In the genomic region with DNA sequence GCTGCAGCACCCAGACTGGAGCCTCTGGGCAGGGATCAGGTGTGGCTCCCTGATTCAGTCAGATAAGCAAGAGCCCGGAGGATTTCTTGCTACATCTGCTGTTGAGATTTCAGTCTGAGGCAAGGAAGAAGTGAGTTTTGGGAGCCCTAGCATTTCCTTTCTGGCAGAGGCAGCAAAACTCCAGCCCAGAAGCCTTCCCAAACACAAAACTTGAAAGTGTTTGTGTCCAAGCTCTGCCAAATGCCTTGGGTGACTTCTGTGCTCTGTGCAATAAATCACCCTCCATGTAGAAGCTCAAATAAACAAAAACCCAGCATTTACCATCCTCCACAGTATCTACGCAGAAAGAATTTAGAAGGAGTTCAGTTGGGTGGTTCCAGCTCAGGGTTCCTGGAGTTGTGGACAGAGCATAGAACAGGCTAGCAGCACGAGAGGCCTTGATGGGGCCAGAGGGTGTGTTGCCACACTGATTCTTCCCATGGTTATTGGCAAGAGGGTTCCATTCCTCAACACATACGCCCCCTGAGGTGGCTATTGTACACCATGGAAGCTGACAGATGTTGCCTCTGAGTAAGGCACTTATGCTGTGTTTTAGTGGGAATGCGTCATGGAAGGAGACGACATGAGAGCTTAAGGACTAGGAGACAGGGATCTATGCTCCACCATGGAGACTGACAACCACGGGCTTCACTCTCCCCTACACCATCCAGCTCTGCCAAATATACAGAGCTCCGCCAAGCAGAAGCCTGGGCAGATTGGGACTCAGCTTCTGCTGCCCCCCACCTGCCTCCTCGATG, we compare ENCODE assay signal across 8 mouse cellular contexts.
DNase-seq lines count a peak whose midpoint lies in the region; ATAC-seq and TF ChIP-seq lines count a peak whose summit lies in the region.

No protein-coding gene starts in this region.

- H3K4me2 ChIP-seq in hindbrain, embryonic 15.5 days, result no peak overlapping the region
- no peak overlapping the region for H3K4me2 ChIP-seq in hindbrain, embryonic 11.5 days (replicated peaks; ENCODE audit: low read depth, low read length)

- no peaks in the 10 kb centered on the region for H3K9me3 ChIP-seq in hindbrain, embryonic 15.5 days
- H3K9me3 ChIP-seq in hindbrain, embryonic 11.5 days (ENCODE audit: control insufficient read depth, low read length), result no peaks in the 10 kb centered on the region
- no peaks in the 10 kb centered on the region for H3K9me3 ChIP-seq in forebrain, embryonic 10.5 days

- no peak for DNase-seq in hindbrain, embryonic 11.5 days (ENCODE audit: low spot score)
- DNase-seq in heart, adult 9 months (ENCODE audit: low spot score in 2 of 2), result peak; percentile 58 to 61
- DNase-seq in kidney, adult 2 months, result peak; percentile 87
- DNase-seq in lung, postnatal 36 days, result peak; percentile 65
- DNase-seq in T-cell, adult 2 months (ENCODE audit: low spot score), result no peak
- DNase-seq in forebrain, embryonic 10.5 days (ENCODE audit: extremely low spot score, low spot score), result no peak
- no peak for DNase-seq in thymus, postnatal 0 days (ENCODE audit: low spot score)

- no peak overlapping the region for H3K4me3 ChIP-seq in hindbrain, embryonic 15.5 days
- H3K4me3 ChIP-seq in hindbrain, embryonic 11.5 days (ENCODE audit: low read depth, low read length), result no peak overlapping the region
- no peak overlapping the region for H3K4me3 ChIP-seq in kidney, adult 2 months (ENCODE audit: insufficient read depth, low read depth, low read length)
- no peak overlapping the region for H3K4me3 ChIP-seq in forebrain, embryonic 10.5 days

- H3K4me1 ChIP-seq in hindbrain, embryonic 15.5 days (replicated peaks), result peaks cover 3% of the 10 kb centered on the region
- H3K4me1 ChIP-seq in hindbrain, embryonic 11.5 days (replicated peaks; ENCODE audit: control insufficient read depth, insufficient read depth, low read length), result no peaks in the 10 kb centered on the region; the same call in 1 of the 2 replicates
- H3K4me1 ChIP-seq in kidney, adult 2 months (ENCODE audit: control insufficient read depth, insufficient read depth, low read length), result peaks cover 48% of the 10 kb centered on the region
- peaks cover 17% of the 10 kb centered on the region for H3K4me1 ChIP-seq in forebrain, embryonic 10.5 days

- no peak overlapping the region for H3K9ac ChIP-seq in hindbrain, embryonic 15.5 days
- H3K9ac ChIP-seq in hindbrain, embryonic 11.5 days (ENCODE audit: low read depth, low read length), result no peak overlapping the region

- no peak for TF ChIP-seq CTCF in kidney, adult 2 months (conservative IDR thresholded peaks at IDR 0.05; ENCODE audit: insufficient read depth, insufficient read length, low read depth, low read length)

- no peaks in the 10 kb centered on the region for H3K36me3 ChIP-seq in hindbrain, embryonic 15.5 days
- no peaks in the 10 kb centered on the region for H3K36me3 ChIP-seq in hindbrain, embryonic 11.5 days (ENCODE audit: control insufficient read depth, insufficient read depth, low read length)
- H3K36me3 ChIP-seq in kidney, adult 2 months (ENCODE audit: control insufficient read depth, insufficient read depth, low read length), result no peaks in the 10 kb centered on the region
- H3K36me3 ChIP-seq in forebrain, embryonic 10.5 days (replicated peaks), result no peaks in the 10 kb centered on the region

- 73% methylated on average over 9 of the region's 9 CpGs for WGBS in hindbrain, embryonic 15.5 days
- 90% methylated on average over 9 of the region's 9 CpGs for WGBS in hindbrain, embryonic 11.5 days
- 63% methylated on average over 9 of the region's 9 CpGs for WGBS in kidney, adult 2 months
- WGBS in forebrain, embryonic 10.5 days, result 90% methylated on average over 9 of the region's 9 CpGs

- no peak for TF ChIP-seq POLR2A in kidney, adult 2 months (IDR thresholded peaks at IDR 0.05; ENCODE audit: low read depth, low read length)

- no peak overlapping the region for H3K27ac ChIP-seq in hindbrain, embryonic 15.5 days (replicated peaks)
- no peak overlapping the region for H3K27ac ChIP-seq in hindbrain, embryonic 11.5 days (ENCODE audit: low read depth, low read length)
- peak overlapping the region; percentile 91 for H3K27ac ChIP-seq in kidney, adult 2 months (ENCODE audit: insufficient read depth, low read depth, low read length)
- H3K27ac ChIP-seq in forebrain, embryonic 10.5 days, result no peak overlapping the region

- peak; percentile 28; the same call in 1 of the 2 replicates for ATAC-seq in hindbrain, embryonic 15.5 days (ENCODE audit: low FRiP score, low read depth)
- ATAC-seq in hindbrain, embryonic 11.5 days (ENCODE audit: low FRiP score), result no peak

- no peaks in the 10 kb centered on the region for H3K27me3 ChIP-seq in hindbrain, embryonic 15.5 days
- no peaks in the 10 kb centered on the region for H3K27me3 ChIP-seq in hindbrain, embryonic 11.5 days (ENCODE audit: control insufficient read depth, insufficient read depth, low read length)
- H3K27me3 ChIP-seq in kidney, adult 2 months (replicated peaks; ENCODE audit: control insufficient read depth, insufficient read depth, low read length), result no peaks in the 10 kb centered on the region
- H3K27me3 ChIP-seq in forebrain, embryonic 10.5 days (ENCODE audit: poor library complexity, severe bottlenecking), result no peaks in the 10 kb centered on the region

Comparison
In these comparisons a context has a peak if more than half of its experiments do, and no peak if none do; other contexts are left out.
1. DNase-seq: peak in heart, adult 9 months (2 of 2), kidney, adult 2 months (single experiment) and lung, postnatal 36 days (single experiment); none in hindbrain, embryonic 11.5 days (single experiment), T-cell, adult 2 months (single experiment), forebrain, embryonic 10.5 days (single experiment) and thymus, postnatal 0 days (single experiment).